Mouse (Mus musculus) monocyte, adult 2 months (primary cell): ENCODE measurements around the gene Macf1.

Source experiments
- DNase-seq, 2 experiments: peaks; one replicate each; pipeline ENCODE4 v3.0.0; 2022; ENCODE audit warnings: low spot score in 2 of 2, low read depth in 1 of 2

Macf1 gene

GRCm38 (mm10) chr4:123684260-123684659, at the start of gene Macf1:
TSS of gene Macf1 (minus strand) at chr4:123684360.
- no peak for DNase-seq

- no peak for DNase-seq
Observed at GRCm38 (mm10) chr4:123733532-123733931, 49.4 kb upstream of the Macf1 start.

- no peak for DNase-seq
Observed at GRCm38 (mm10) chr4:123732921-123733320, 48.8 kb upstream of the Macf1 start.

GRCm38 (mm10) chr4:123732163-123732910, 48.2 kb upstream of the Macf1 start:
- no peak for DNase-seq

GRCm38 (mm10) chr4:123721761-123722160, 37.6 kb upstream of the Macf1 start:
- no peak for DNase-seq

- no peak for DNase-seq
Observed at GRCm38 (mm10) chr4:123718434-123718780, 34.2 kb upstream of the Macf1 start.

- peak; percentile 80 to 90 for DNase-seq
Observed at GRCm38 (mm10) chr4:123717574-123718433, 33.6 kb upstream of the Macf1 start, which contains the start of gene Ndufs5. TSS of gene Ndufs5 (minus strand) at chr4:123718202.

GRCm38 (mm10) chr4:123712431-123712830, 28.3 kb upstream of the Macf1 start:
- DNase-seq, result no peak

- DNase-seq, result no peak
Observed at GRCm38 (mm10) chr4:123707340-123707739, 23.2 kb upstream of the Macf1 start.

GRCm38 (mm10) chr4:123705340-123705739, 21.2 kb upstream of the Macf1 start:
- DNase-seq, result no peak

GRCm38 (mm10) chr4:123693384-123693783, 9.2 kb upstream of the Macf1 start:
- no peak for DNase-seq

GRCm38 (mm10) chr4:123692071-123692470, 7.9 kb upstream of the Macf1 start:
- DNase-seq, result no peak

- DNase-seq, result no peak
Observed at GRCm38 (mm10) chr4:123690311-123690710, 6.2 kb upstream of the Macf1 start.

- no peak for DNase-seq
Observed at GRCm38 (mm10) chr4:123687025-123687781, 3.0 kb upstream of the Macf1 start.

GRCm38 (mm10) chr4:123686368-123687024, 2.3 kb upstream of the Macf1 start:
- DNase-seq, result no peak

- no peak for DNase-seq
Observed at GRCm38 (mm10) chr4:123685506-123686242, 1.5 kb upstream of the Macf1 start.

GRCm38 (mm10) chr4:123685046-123685445, 886 bp upstream of the Macf1 start:
- no peak for DNase-seq

GRCm38 (mm10) chr4:123682291-123682690, 1.9 kb downstream of the Macf1 start:
- DNase-seq, result no peak

GRCm38 (mm10) chr4:123680962-123681361, 3.2 kb downstream of the Macf1 start:
- DNase-seq, result no peak

GRCm38 (mm10) chr4:123677060-123677804, 6.9 kb downstream of the Macf1 start:
- no peak for DNase-seq
